In the genomic region with DNA sequence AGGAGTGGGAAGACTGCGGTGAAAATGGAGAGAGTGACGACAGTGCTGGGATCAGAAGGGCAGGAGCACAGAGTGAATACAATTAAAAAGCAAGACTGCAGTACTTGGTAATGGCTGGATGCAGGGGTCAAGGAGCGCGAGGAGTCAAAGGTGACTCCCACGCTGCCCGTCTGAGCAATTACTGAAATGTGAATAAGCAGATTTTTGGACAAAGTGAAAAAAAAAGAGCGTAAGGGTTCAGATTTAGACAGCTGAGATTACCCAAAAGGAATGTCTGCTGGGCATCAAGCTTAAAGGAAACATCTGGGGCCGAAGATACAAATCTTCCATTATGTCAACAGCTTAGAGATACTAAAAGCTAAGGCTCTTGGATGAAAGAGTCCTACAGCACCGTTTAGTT, we compare ENCODE assay signal across 18 mouse cellular contexts. TPM values are rescaled to one million over a fixed set of nuclear protein-coding genes. Genes with fewer than 3 reads are reported as not detected.
DNase-seq lines count a peak whose midpoint lies in the region; ATAC-seq lines count a peak whose summit lies in the region.
"Had no signal": no experiment of that assay in that cellular context is flagged by ENCODE, and none has a peak within 500 bp of the region (broad histone marks: within the 10 kb centered on the region; RNA-seq: fewer than 3 reads in every experiment).

No protein-coding gene starts in this region.

- no peak overlapping the region for H3K4me2 ChIP-seq in heart, embryonic 11.5 days
- H3K4me2 ChIP-seq: limb, embryonic 15.5 days had no signal

- DNase-seq in heart, embryonic 10.5 days (ENCODE audit: low spot score) = no peak
- peak; percentile 29 for DNase-seq in 3T3-L1 (ENCODE audit: low read depth, low spot score)
- DNase-seq in embryonic facial prominence, embryonic 10.5 days (ENCODE audit: low spot score) = peak; percentile 36
- DNase-seq in kidney, postnatal 25 days = peak; percentile 52 to 67
- no peak for DNase-seq in right cerebral cortex, postnatal 36 days (ENCODE audit: low spot score in 2 of 2)
- no peak for DNase-seq in left cerebral cortex, postnatal 4 days
- DNase-seq: cerebellum, adult 9-11 months; heart, adult 18-20 months; heart, postnatal 4 days; layer of hippocampus, postnatal 36 days; right cerebral cortex, postnatal 25 days; thymus, postnatal 36 days had no signal

- WGBS in heart, embryonic 10.5 days = 47% methylated on average over 9 of the region's 9 CpGs
- 51% methylated on average over 9 of the region's 9 CpGs for WGBS in heart, embryonic 11.5 days (ENCODE audit: insufficient replicate concordance)
- WGBS in embryonic facial prominence, embryonic 10.5 days = 39% methylated on average over 9 of the region's 9 CpGs

- no peak; the same call in 1 of the 2 replicates for ATAC-seq in heart, embryonic 11.5 days (replicated peaks; ENCODE audit: insufficient number of reproducible peaks, low FRiP score, low TSS enrichment)
- ATAC-seq in cerebellum, adult (ENCODE audit: insufficient number of reproducible peaks, low FRiP score, low TSS enrichment) = no peak
- ATAC-seq: forebrain, embryonic 16.5 days; intestine, embryonic 16.5 days had no signal

- no peak overlapping the region for H3K4me3 ChIP-seq in heart, embryonic 10.5 days
- H3K4me3 ChIP-seq in heart, embryonic 11.5 days (ENCODE audit: low read depth, low read length) = no peak overlapping the region
- no peak overlapping the region for H3K4me3 ChIP-seq in embryonic facial prominence, embryonic 10.5 days
- H3K4me3 ChIP-seq: limb, embryonic 15.5 days had no signal

- H3K27ac ChIP-seq in heart, embryonic 10.5 days = peak overlapping the region; percentile 2; the same call in 1 of the 2 replicates
- H3K27ac ChIP-seq in heart, embryonic 11.5 days (ENCODE audit: low read depth, low read length) = no peak overlapping the region
- H3K27ac ChIP-seq in embryonic facial prominence, embryonic 10.5 days (replicated peaks) = no peak overlapping the region
- H3K27ac ChIP-seq: limb, embryonic 15.5 days had no signal

- peaks cover 24% of the 10 kb centered on the region for H3K4me1 ChIP-seq in heart, embryonic 10.5 days
- peaks cover 24% of the 10 kb centered on the region for H3K4me1 ChIP-seq in heart, embryonic 11.5 days (ENCODE audit: control insufficient read depth, insufficient read depth, low read length)
- peaks cover 25% of the 10 kb centered on the region for H3K4me1 ChIP-seq in embryonic facial prominence, embryonic 10.5 days

- H3K9ac ChIP-seq in heart, embryonic 11.5 days (ENCODE audit: low read depth, low read length) = no peak overlapping the region
- H3K9ac ChIP-seq: limb, embryonic 15.5 days had no signal

- H3K36me3 ChIP-seq in heart, embryonic 10.5 days = peaks cover 33% of the 10 kb centered on the region
- peaks cover 7% of the 10 kb centered on the region for H3K36me3 ChIP-seq in heart, embryonic 11.5 days (ENCODE audit: control insufficient read depth, insufficient read depth, low read length)
- H3K36me3 ChIP-seq in embryonic facial prominence, embryonic 10.5 days (replicated peaks) = peaks cover 50% of the 10 kb centered on the region
- H3K36me3 ChIP-seq: G1E had no signal

- H3K27me3 ChIP-seq in heart, embryonic 10.5 days (ENCODE audit: insufficient read depth, poor library complexity, severe bottlenecking) = no peaks in the 10 kb centered on the region
- no peaks in the 10 kb centered on the region for H3K27me3 ChIP-seq in heart, embryonic 11.5 days (ENCODE audit: control insufficient read depth, insufficient read depth, low read length)
- no peaks in the 10 kb centered on the region for H3K27me3 ChIP-seq in embryonic facial prominence, embryonic 10.5 days (replicated peaks; ENCODE audit: low read depth, poor library complexity, severe bottlenecking)
- H3K27me3 ChIP-seq: limb, embryonic 15.5 days had no signal

- H3K9me3 ChIP-seq in heart, embryonic 10.5 days = no peaks in the 10 kb centered on the region
- no peaks in the 10 kb centered on the region for H3K9me3 ChIP-seq in heart, embryonic 11.5 days (replicated peaks; ENCODE audit: control insufficient read depth, low read length)
- 0 out of 2 replicates have a peak, but pooled peaks cover 2% of the 10 kb centered on the region for H3K9me3 ChIP-seq in embryonic facial prominence, embryonic 10.5 days
- H3K9me3 ChIP-seq: G1E; limb, embryonic 15.5 days had no signal

- intact Hi-C loops in left cerebral cortex, postnatal 4 days (cut with DNase I) = no loop called here

RNA-seq across cellular contexts. Expression of gene Bmpr1a, which starts 53.3 kb away (rescaled TPM):
- 48.0 and 48.9 TPM in 2 replicates for polyA plus RNA-seq in heart, embryonic 10.5 days (2016; fragmentation: Nextera tagmentation; extraction: Ambion mirVana)
- polyA plus RNA-seq in heart, embryonic 11.5 days (2014; fragmentation: Nextera tagmentation; extraction: Ambion mirVana) = 48.1 and 48.5 TPM in 2 replicates
- polyA plus RNA-seq in embryonic facial prominence, embryonic 10.5 days (2016; fragmentation: Nextera tagmentation; extraction: Ambion mirVana) = 50.7 and 52.8 TPM in 2 replicates
- total RNA-seq in left cerebral cortex, postnatal 4 days (2021) = 10 to 100 TPM; 37.9 to 47.0 TPM
- polyA plus RNA-seq: G1E had no signal

Comparison
In these comparisons a context has a peak if more than half of its experiments do, and no peak if none do; other contexts are left out.
1. DNase-seq: peak in 3T3-L1 (single experiment), embryonic facial prominence, embryonic 10.5 days (single experiment) and kidney, postnatal 25 days (2 of 2); none in heart, embryonic 10.5 days (single experiment), right cerebral cortex, postnatal 36 days (0 of 2) and left cerebral cortex, postnatal 4 days (single experiment).